Mouse (Mus musculus) olfactory bulb, adult 2 months (tissue): ENCODE results near the gene Pik3ip1. TPM values are rescaled to one million over a fixed set of nuclear protein-coding genes. Genes with fewer than 3 reads are reported as not detected.

Experiments
- H3K27ac ChIP-seq: fragments of 200-500 bp; 2 replicates; pipeline ENCODE4 v1.5.1; 2012; ENCODE audit warnings: low read depth, low read length; ENCODE audit not compliant: insufficient read depth
- H3K4me1 ChIP-seq: fragments of 200-500 bp; 2 replicates; pipeline ENCODE4 v1.6.1; 2012; ENCODE audit warnings: low read length; ENCODE audit not compliant: control insufficient read depth, insufficient read depth
- H3K4me3 ChIP-seq: fragments of 200-500 bp; 2 replicates; pipeline ENCODE4 v1.5.1; 2012; ENCODE audit warnings: mild to moderate bottlenecking, low read depth, low read length, moderate library complexity; ENCODE audit not compliant: insufficient read depth
- CTCF ChIP-seq: fragments of 200-500 bp; IDR thresholded peaks from 2 replicates; pipeline ENCODE4 v1.5.1; 2012; ENCODE audit warnings: low read depth, mild to moderate bottlenecking, low read length, moderate library complexity; ENCODE audit not compliant: insufficient read depth
- POLR2A ChIP-seq: fragments of 200-500 bp; IDR thresholded peaks from 2 replicates; pipeline ENCODE4 v1.6.1; 2012; ENCODE audit warnings: mild to moderate bottlenecking, low read depth, low read length, moderate library complexity; ENCODE audit not compliant: insufficient read depth
- WGBS: fragments of 180-500 bp; shearing (Covaris S2); methylation state at CpG from one replicate; pipeline ENCODE4 v1.1.7; 2018; 5-methylcytosine and 5-hydroxymethylcytosine counted together
- polyA plus RNA-seq: library from polyadenylated mRNA; stranded (reverse); fragments of >200 nt; gene quantifications from 2 replicates; pipeline ENCODE4 v1.2.4, GENCODE M21; 2012; ENCODE audit warnings: low replicate concordance; ENCODE audit not compliant: missing spikeins, insufficient read depth, insufficient read length

Gene Pik3ip1
- polyA plus RNA-seq, 1 experiment = not detected

DNA sequence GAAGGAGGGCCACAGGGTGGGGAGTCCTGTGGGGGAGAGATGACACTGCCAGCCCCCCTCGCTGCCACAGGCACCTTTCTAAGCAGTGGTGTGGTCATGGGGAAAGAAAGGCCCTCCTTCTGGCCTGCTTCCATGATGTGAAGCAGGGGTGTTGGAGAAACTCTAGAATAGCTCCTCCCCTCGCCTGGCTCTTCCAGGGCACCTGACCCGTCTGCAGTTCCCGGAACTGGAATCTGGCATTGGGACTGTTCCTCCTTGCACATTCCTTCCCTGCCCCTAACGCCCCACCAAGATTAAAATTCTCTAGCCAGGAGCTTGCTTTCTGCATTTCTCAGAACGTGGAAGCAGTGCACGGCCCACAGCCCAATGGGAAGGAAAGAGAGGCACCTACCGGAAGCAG, 62.3 kb downstream of the Pik3ip1 start:
- WGBS = 71% methylated on average over 8 of the region's 8 CpGs
- Histone ChIP-seq H3K4me3 (no peak overlapping the region), H3K4me1 (peaks cover 20% of the 10 kb centered on the region), H3K27ac (no peak overlapping the region)
- no peak for TF ChIP-seq POLR2A
- no peak for TF ChIP-seq CTCF

Other genes starting within 250 kb of the Pik3ip1 start
- not detected in 2 replicates for gene Sfi1, start 136.9 kb upstream of the Pik3ip1 start, polyA plus RNA-seq
- not detected in 2 replicates for gene Eif4enif1, start 128.0 kb upstream of the Pik3ip1 start, polyA plus RNA-seq
- not detected in 2 replicates for gene Drg1, start 64.0 kb upstream of the Pik3ip1 start, polyA plus RNA-seq
- gene Patz1, start 41.5 kb upstream of the Pik3ip1 start, polyA plus RNA-seq = not detected in 2 replicates
- gene Limk2, start 78.8 kb downstream of the Pik3ip1 start, polyA plus RNA-seq = not detected in 2 replicates
- gene Rnf185, start 122.0 kb downstream of the Pik3ip1 start, polyA plus RNA-seq = not detected in 2 replicates
- gene Pla2g3, start 157.9 kb downstream of the Pik3ip1 start, polyA plus RNA-seq = not detected in 2 replicates
- not detected in 2 replicates for gene Inpp5j, start 174.4 kb downstream of the Pik3ip1 start, polyA plus RNA-seq
- gene Selenom, start 184.3 kb downstream of the Pik3ip1 start, polyA plus RNA-seq = not detected in 2 replicates
- gene Smtn, start 210.2 kb downstream of the Pik3ip1 start, polyA plus RNA-seq = not detected in 2 replicates